Mouse (Mus musculus) cerebellum, postnatal 10 days (tissue): Measurements from ENCODE around the gene Rftn2.
A peak's percentile ranks its signal among the peaks of the same experiment; 100 is the strongest.

Experiments used
- DNase-seq, 2 experiments: peaks; one replicate each; pipeline ENCODE4 v3.0.0; 2021; ENCODE audit warnings: mixed read lengths in 2 of 2

The Rftn2 gene

GRCm38 (mm10) chr1:55210202-55210965, 16.2 kb downstream of the Rftn2 start:
- peak in 1 of 2 experiments; percentile 22 for DNase-seq

GRCm38 (mm10) chr1:55208500-55209140, 18.0 kb downstream of the Rftn2 start:
- DNase-seq: no peak

GRCm38 (mm10) chr1:55207561-55207960, 19.0 kb downstream of the Rftn2 start:
- no peak for DNase-seq

GRCm38 (mm10) chr1:55205808-55206327, 20.7 kb downstream of the Rftn2 start:
- no peak for DNase-seq

- peak; percentile 41 to 43 for DNase-seq
Measured at GRCm38 (mm10) chr1:55201850-55202752, 24.5 kb downstream of the Rftn2 start.

GRCm38 (mm10) chr1:55198719-55199118, 27.9 kb downstream of the Rftn2 start:
- DNase-seq: no peak

- no peak for DNase-seq
Measured at GRCm38 (mm10) chr1:55196327-55197003, 30.1 kb downstream of the Rftn2 start.

GRCm38 (mm10) chr1:55195021-55195420, 31.6 kb downstream of the Rftn2 start:
- DNase-seq: no peak

GRCm38 (mm10) chr1:55194064-55194915, 32.3 kb downstream of the Rftn2 start:
- DNase-seq: peak in 1 of 2 experiments; percentile 47

GRCm38 (mm10) chr1:55193316-55193715, 33.3 kb downstream of the Rftn2 start:
- peak; percentile 45 to 57 for DNase-seq

GRCm38 (mm10) chr1:55192824-55193223, 33.8 kb downstream of the Rftn2 start:
- DNase-seq: peak; percentile 43 to 51

- DNase-seq: no peak
Measured at GRCm38 (mm10) chr1:55192015-55192414, 34.6 kb downstream of the Rftn2 start.

- DNase-seq: no peak
Measured at GRCm38 (mm10) chr1:55186592-55187210, 39.9 kb downstream of the Rftn2 start.

GRCm38 (mm10) chr1:55185718-55186117, 40.9 kb downstream of the Rftn2 start:
- no peak for DNase-seq

GRCm38 (mm10) chr1:55182392-55182791, 44.2 kb downstream of the Rftn2 start:
- DNase-seq: no peak

- no peak for DNase-seq
Measured at GRCm38 (mm10) chr1:55179917-55180566, 46.5 kb downstream of the Rftn2 start.

- DNase-seq: no peak
Measured at GRCm38 (mm10) chr1:55174558-55175034, 52.0 kb downstream of the Rftn2 start.

- no peak for DNase-seq
Measured at GRCm38 (mm10) chr1:55173720-55174557, 52.6 kb downstream of the Rftn2 start.
